ENCODE assay signal across 10 mouse cellular contexts in genomic region chr13:51919171-51919793, GRCm38 (mm10).
DNase-seq lines count a peak whose midpoint lies in the region; ATAC-seq lines count a peak whose summit lies in the region.
"Had no signal": no experiment of that assay in that cellular context is flagged by ENCODE, and none has a peak within 500 bp of the region (broad histone marks: within the 10 kb centered on the region; RNA-seq: fewer than 3 reads in every experiment).

No protein-coding gene starts in this region.

- no peak for DNase-seq in intestine, embryonic 14.5 days (ENCODE audit: low spot score)
- DNase-seq in forebrain, embryonic 11.5 days (ENCODE audit: low spot score): peak; percentile 68
- peak; percentile 49 for DNase-seq in limb, embryonic 10.5 days (ENCODE audit: low spot score)
- DNase-seq in cerebellum, postnatal 25 days: no peak
- DNase-seq in adrenal gland, adult 18-20 months (ENCODE audit: low spot score in 2 of 2): no peak
- DNase-seq in right cerebral cortex, adult 18-20 months: no peak
- DNase-seq: liver, embryonic 13.5 days had no signal

- peak; percentile 17; the same call in 1 of the 2 replicates for ATAC-seq in intestine, embryonic 14.5 days (replicated peaks; ENCODE audit: low FRiP score, low TSS enrichment, low read depth)
- ATAC-seq in intestine, embryonic 16.5 days: no peak
- 0 out of 2 replicates have a peak, but pooled peaks have one; percentile 14 for ATAC-seq in forebrain, embryonic 11.5 days (replicated peaks; ENCODE audit: low FRiP score)
- peak; percentile 20; the same call in 1 of the 2 replicates for ATAC-seq in neural tube, embryonic 13.5 days (ENCODE audit: low read depth)

- peaks cover 36% of the 10 kb centered on the region for H3K4me1 ChIP-seq in intestine, embryonic 14.5 days (replicated peaks; ENCODE audit: control insufficient read depth, insufficient read depth, low read length)
- peaks cover 30% of the 10 kb centered on the region for H3K4me1 ChIP-seq in intestine, embryonic 16.5 days (ENCODE audit: control insufficient read depth, insufficient read depth, low read length)
- peaks cover 54% of the 10 kb centered on the region for H3K4me1 ChIP-seq in forebrain, embryonic 11.5 days (replicated peaks; ENCODE audit: control insufficient read depth, insufficient read depth, low read length)
- peaks cover 57% of the 10 kb centered on the region for H3K4me1 ChIP-seq in limb, embryonic 10.5 days
- peaks cover 59% of the 10 kb centered on the region for H3K4me1 ChIP-seq in neural tube, embryonic 13.5 days (replicated peaks)

- H3K36me3 ChIP-seq in intestine, embryonic 14.5 days (ENCODE audit: control insufficient read depth, insufficient read depth, low read length): no peaks in the 10 kb centered on the region
- H3K36me3 ChIP-seq in intestine, embryonic 16.5 days (ENCODE audit: control insufficient read depth, insufficient read depth, low read length): no peaks in the 10 kb centered on the region
- H3K36me3 ChIP-seq in forebrain, embryonic 11.5 days (ENCODE audit: control insufficient read depth, insufficient read depth, low read length): no peaks in the 10 kb centered on the region
- H3K36me3 ChIP-seq in limb, embryonic 10.5 days: no peaks in the 10 kb centered on the region
- no peaks in the 10 kb centered on the region for H3K36me3 ChIP-seq in neural tube, embryonic 13.5 days
- H3K36me3 ChIP-seq: liver, embryonic 13.5 days had no signal

- H3K9ac ChIP-seq in intestine, embryonic 14.5 days (ENCODE audit: low read length): no peak overlapping the region
- H3K9ac ChIP-seq in intestine, embryonic 16.5 days (ENCODE audit: low read depth, low read length): no peak overlapping the region
- H3K9ac ChIP-seq in forebrain, embryonic 11.5 days (ENCODE audit: low read length): no peak overlapping the region; the same call in 1 of the 2 replicates
- H3K9ac ChIP-seq in neural tube, embryonic 13.5 days: peak overlapping the region; percentile 14; the same call in 1 of the 2 replicates
- H3K9ac ChIP-seq: liver, embryonic 13.5 days had no signal

- no peak overlapping the region for H3K27ac ChIP-seq in intestine, embryonic 14.5 days (ENCODE audit: low read depth)
- H3K27ac ChIP-seq in intestine, embryonic 16.5 days (ENCODE audit: low read length): no peak overlapping the region
- peak overlapping the region; percentile 87 for H3K27ac ChIP-seq in forebrain, embryonic 11.5 days (ENCODE audit: low read depth, low read length)
- H3K27ac ChIP-seq in limb, embryonic 10.5 days: peak overlapping the region; percentile 87
- H3K27ac ChIP-seq in neural tube, embryonic 13.5 days (replicated peaks): peak overlapping the region; percentile 84
- H3K27ac ChIP-seq: liver, embryonic 13.5 days had no signal

- no peaks in the 10 kb centered on the region for H3K27me3 ChIP-seq in intestine, embryonic 14.5 days (replicated peaks; ENCODE audit: control insufficient read depth, insufficient read depth, low read length)
- H3K27me3 ChIP-seq in intestine, embryonic 16.5 days (replicated peaks; ENCODE audit: control insufficient read depth, insufficient read depth, low read length): 0 out of 2 replicates have a peak, but pooled peaks cover 3% of the 10 kb centered on the region
- H3K27me3 ChIP-seq in forebrain, embryonic 11.5 days (ENCODE audit: control insufficient read depth, insufficient read depth, low read length): peaks cover 60% of the 10 kb centered on the region
- H3K27me3 ChIP-seq in limb, embryonic 10.5 days (ENCODE audit: low read depth, poor library complexity, severe bottlenecking): peaks cover 48% of the 10 kb centered on the region
- peaks cover 62% of the 10 kb centered on the region for H3K27me3 ChIP-seq in neural tube, embryonic 13.5 days

- WGBS in intestine, embryonic 14.5 days: 55% methylated on average over 14 of the region's 14 CpGs
- WGBS in intestine, embryonic 16.5 days: 46% methylated on average over 14 of the region's 14 CpGs
- under 1% methylated on average over 14 of the region's 14 CpGs for WGBS in forebrain, embryonic 11.5 days
- WGBS in limb, embryonic 10.5 days: 7% methylated on average over 14 of the region's 14 CpGs
- 3% methylated on average over 14 of the region's 14 CpGs for WGBS in neural tube, embryonic 13.5 days

- no peak overlapping the region for H3K4me3 ChIP-seq in intestine, embryonic 14.5 days (ENCODE audit: low read depth, low read length)
- no peak overlapping the region for H3K4me3 ChIP-seq in intestine, embryonic 16.5 days (ENCODE audit: low read length)
- H3K4me3 ChIP-seq in forebrain, embryonic 11.5 days (ENCODE audit: low read depth, low read length): no peak overlapping the region
- H3K4me3 ChIP-seq in limb, embryonic 10.5 days: no peak overlapping the region
- no peak overlapping the region for H3K4me3 ChIP-seq in neural tube, embryonic 13.5 days
- H3K4me3 ChIP-seq: liver, embryonic 13.5 days; megakaryocyte, embryonic 14.5 days had no signal

- no peak overlapping the region for H3K4me2 ChIP-seq in intestine, embryonic 14.5 days (ENCODE audit: low read length)
- H3K4me2 ChIP-seq in intestine, embryonic 16.5 days (ENCODE audit: low read depth, low read length): no peak overlapping the region
- peak overlapping the region; percentile 21; the same call in 1 of the 2 replicates for H3K4me2 ChIP-seq in forebrain, embryonic 11.5 days (ENCODE audit: low read depth, low read length, severe bottlenecking)
- H3K4me2 ChIP-seq in neural tube, embryonic 13.5 days: 0 out of 2 replicates have a peak overlapping the region, but pooled peaks have one; percentile 14
- H3K4me2 ChIP-seq: liver, embryonic 13.5 days had no signal

- H3K9me3 ChIP-seq in intestine, embryonic 14.5 days (ENCODE audit: control insufficient read depth, low read length): no peaks in the 10 kb centered on the region
- H3K9me3 ChIP-seq in intestine, embryonic 16.5 days (ENCODE audit: control insufficient read depth, low read length): no peaks in the 10 kb centered on the region
- H3K9me3 ChIP-seq in forebrain, embryonic 11.5 days (ENCODE audit: control insufficient read depth, low read length): no peaks in the 10 kb centered on the region; the same call in 1 of the 2 replicates
- no peaks in the 10 kb centered on the region for H3K9me3 ChIP-seq in limb, embryonic 10.5 days (replicated peaks)
- H3K9me3 ChIP-seq in neural tube, embryonic 13.5 days: no peaks in the 10 kb centered on the region; the same call in 1 of the 2 replicates
- H3K9me3 ChIP-seq: liver, embryonic 13.5 days had no signal

Comparison
In these comparisons a context has a peak if more than half of its experiments do, and no peak if none do; other contexts are left out.
1. DNase-seq: peak in forebrain, embryonic 11.5 days (single experiment) and limb, embryonic 10.5 days (single experiment); none in intestine, embryonic 14.5 days (single experiment), cerebellum, postnatal 25 days (0 of 2), adrenal gland, adult 18-20 months (0 of 2) and right cerebral cortex, adult 18-20 months (single experiment).
2. H3K27ac ChIP-seq: peak in forebrain, embryonic 11.5 days (single experiment), limb, embryonic 10.5 days (single experiment) and neural tube, embryonic 13.5 days (single experiment); none in intestine, embryonic 14.5 days (single experiment) and intestine, embryonic 16.5 days (single experiment).
3. H3K4me2 ChIP-seq: peak in forebrain, embryonic 11.5 days (single experiment) and neural tube, embryonic 13.5 days (single experiment); none in intestine, embryonic 14.5 days (single experiment) and intestine, embryonic 16.5 days (single experiment).